Mouse (Mus musculus): ENCODE data around the gene Arhgap25. TPM values are rescaled to one million over a fixed set of nuclear protein-coding genes. Genes with fewer than 3 reads are reported as not detected.
"Not testable (repeated sequence)": the region's sequence is repeated elsewhere in the genome, so short reads cannot be mapped to it uniquely, and the experiment has no call there.

Gene Arhgap25
- polyA plus RNA-seq, 1 experiment from 2014 or later = 1.8 TPM

GRCm38 (mm10) chr6:87531456-87532015, 1.5 kb downstream of the Arhgap25 start:
- 96% methylated on average over 2 of the region's 2 CpGs for WGBS

DNA sequence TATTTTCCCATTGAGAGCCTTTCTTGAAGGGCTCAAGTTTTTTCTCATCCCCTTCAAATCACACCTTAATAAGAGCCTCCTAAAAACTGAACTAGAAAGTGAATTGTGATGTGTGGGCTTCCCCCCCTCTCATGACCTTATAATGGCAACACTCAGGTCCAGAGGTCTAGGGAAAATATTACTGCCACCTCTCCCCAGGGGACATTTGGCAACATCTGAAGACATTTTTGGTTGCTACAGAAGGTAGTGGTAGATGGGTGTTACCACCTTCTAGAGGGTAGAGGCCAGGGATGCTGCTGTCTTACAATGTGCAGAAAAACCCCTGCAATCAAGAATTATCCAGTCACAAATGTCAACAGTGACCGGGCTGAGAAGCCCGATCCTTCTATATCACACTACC, 2.7 kb downstream of the Arhgap25 start:
- Histone ChIP-seq H3K4me1 (peaks cover 8% of the 10 kb centered on the region), H3K4me2 (replicated peaks) (no peak overlapping the region), H3K36me3 (no peaks in the 10 kb centered on the region), H3K9me3 (no peaks in the 10 kb centered on the region), H3K4me3 (no peak overlapping the region), H3K27ac (replicated peaks) (no peak overlapping the region), H3K27me3 (no peaks in the 10 kb centered on the region), H3K9ac (replicated peaks) (no peak overlapping the region)
- WGBS = 84% methylated on average over 2 of the region's 2 CpGs
- ATAC-seq (replicated peaks) = no peak

More at GRCm38 (mm10) chr6:87531456-87532015, 1.5 kb downstream of the Arhgap25 start:
- Histone ChIP-seq H3K27ac (replicated peaks) (no peak overlapping the region), H3K36me3 (no peaks in the 10 kb centered on the region), H3K27me3 (no peaks in the 10 kb centered on the region), H3K4me3 (no peak overlapping the region), H3K9ac (replicated peaks) (no peak overlapping the region), H3K4me1 (peaks cover 8% of the 10 kb centered on the region), H3K9me3 (no peaks in the 10 kb centered on the region), H3K4me2 (replicated peaks) (no peak overlapping the region)
- ATAC-seq (replicated peaks) = no peak

DNA sequence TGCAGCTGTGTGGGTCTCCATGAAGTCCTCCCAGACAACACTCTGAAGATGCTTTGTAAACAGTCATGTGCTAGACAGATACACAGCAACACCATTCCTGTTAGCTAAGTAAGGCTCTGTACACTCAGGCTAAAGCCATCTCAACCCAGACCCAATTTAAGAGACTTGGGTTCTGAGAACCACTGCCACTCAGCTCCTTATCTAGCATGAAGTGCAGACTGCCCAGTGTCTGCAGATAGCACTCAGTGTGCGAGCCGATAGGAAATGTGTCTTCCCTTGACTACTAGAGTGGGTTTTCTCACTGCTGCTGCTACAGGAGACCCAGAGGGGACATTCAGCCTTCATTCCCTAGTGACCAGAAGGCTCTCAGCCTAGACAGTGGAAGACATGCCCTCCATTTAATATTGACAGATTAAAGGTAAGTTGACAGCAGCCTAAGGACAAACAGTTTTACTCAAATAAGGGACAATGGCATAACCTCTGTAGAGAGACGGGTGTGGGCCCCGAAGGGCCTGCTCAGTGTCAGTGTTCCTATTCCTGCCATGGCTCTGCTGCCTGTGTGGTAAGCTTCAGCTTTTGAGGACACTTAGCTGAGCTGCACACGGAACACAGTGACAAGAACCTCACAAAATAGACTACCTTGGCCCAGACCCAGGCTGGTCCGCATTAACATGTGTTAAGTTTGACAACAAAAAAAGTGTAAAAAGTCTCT, 5.1 kb downstream of the Arhgap25 start:
- ATAC-seq (replicated peaks) = no peak
- H3K36me3 ChIP-seq = no peaks in the 10 kb centered on the region
- no peaks in the 10 kb centered on the region for H3K27me3 ChIP-seq
- H3K9me3 ChIP-seq = no peaks in the 10 kb centered on the region
- H3K4me1 ChIP-seq = peaks cover 4% of the 10 kb centered on the region
- no peak overlapping the region for H3K4me2 ChIP-seq (replicated peaks)
- no peak overlapping the region for H3K27ac ChIP-seq (replicated peaks)
- WGBS = 86% methylated on average over 6 of the region's 6 CpGs
- H3K4me3 ChIP-seq = no peak overlapping the region
- no peak overlapping the region for H3K9ac ChIP-seq (replicated peaks)

DNA sequence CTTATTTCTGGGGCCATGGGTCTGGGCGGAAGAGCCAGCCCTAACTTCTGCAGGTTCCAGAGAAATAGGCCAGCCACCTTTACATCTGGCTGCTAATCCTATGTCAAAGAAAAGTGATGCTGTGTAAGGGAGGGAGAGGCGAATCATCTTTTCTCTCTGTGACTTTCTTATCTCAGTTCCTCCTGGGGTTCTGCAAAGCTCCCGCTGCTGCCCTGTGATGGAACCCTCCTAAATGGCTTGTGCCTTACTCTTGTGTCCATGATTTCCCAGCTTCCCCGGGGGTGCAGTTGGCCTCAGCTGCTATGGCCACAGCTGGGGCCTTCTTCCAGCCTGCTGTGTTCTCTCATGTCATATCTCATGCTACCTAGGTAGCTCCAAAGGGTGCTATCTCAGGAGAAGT, 5.7 kb downstream of the Arhgap25 start:
- no peak overlapping the region for H3K4me2 ChIP-seq (replicated peaks)
- no peaks in the 10 kb centered on the region for H3K4me1 ChIP-seq
- no peak overlapping the region for H3K4me3 ChIP-seq
- no peaks in the 10 kb centered on the region for H3K9me3 ChIP-seq
- no peak for ATAC-seq (replicated peaks)
- no peak overlapping the region for H3K9ac ChIP-seq (replicated peaks)
- no peaks in the 10 kb centered on the region for H3K27me3 ChIP-seq
- 88% methylated on average over 4 of the region's 4 CpGs for WGBS
- H3K36me3 ChIP-seq = no peaks in the 10 kb centered on the region
- no peak overlapping the region for H3K27ac ChIP-seq (replicated peaks)

GRCm38 (mm10) chr6:87525126-87525525, 7.9 kb downstream of the Arhgap25 start:
- H3K4me1 ChIP-seq = no peaks in the 10 kb centered on the region
- H3K9me3 ChIP-seq = no peaks in the 10 kb centered on the region
- H3K9ac ChIP-seq (replicated peaks) = no peak overlapping the region
- no peak overlapping the region for H3K4me2 ChIP-seq (replicated peaks)
- 90% methylated on average over 10 of the region's 10 CpGs for WGBS
- no peak overlapping the region for H3K4me3 ChIP-seq
- H3K36me3 ChIP-seq = no peaks in the 10 kb centered on the region
- no peak overlapping the region for H3K27ac ChIP-seq (replicated peaks)
- H3K27me3 ChIP-seq = no peaks in the 10 kb centered on the region
- ATAC-seq (replicated peaks) = no peak

GRCm38 (mm10) chr6:87524281-87524680, 8.8 kb downstream of the Arhgap25 start:
- no peaks in the 10 kb centered on the region for H3K36me3 ChIP-seq
- no peaks in the 10 kb centered on the region for H3K27me3 ChIP-seq
- H3K27ac ChIP-seq (replicated peaks) = no peak overlapping the region
- WGBS = 98% methylated on average over 4 of the region's 4 CpGs
- H3K9me3 ChIP-seq = no peaks in the 10 kb centered on the region
- no peak overlapping the region for H3K4me3 ChIP-seq
- ATAC-seq (replicated peaks) = no peak
- H3K4me2 ChIP-seq (replicated peaks) = no peak overlapping the region
- H3K9ac ChIP-seq (replicated peaks) = no peak overlapping the region
- no peaks in the 10 kb centered on the region for H3K4me1 ChIP-seq

DNA sequence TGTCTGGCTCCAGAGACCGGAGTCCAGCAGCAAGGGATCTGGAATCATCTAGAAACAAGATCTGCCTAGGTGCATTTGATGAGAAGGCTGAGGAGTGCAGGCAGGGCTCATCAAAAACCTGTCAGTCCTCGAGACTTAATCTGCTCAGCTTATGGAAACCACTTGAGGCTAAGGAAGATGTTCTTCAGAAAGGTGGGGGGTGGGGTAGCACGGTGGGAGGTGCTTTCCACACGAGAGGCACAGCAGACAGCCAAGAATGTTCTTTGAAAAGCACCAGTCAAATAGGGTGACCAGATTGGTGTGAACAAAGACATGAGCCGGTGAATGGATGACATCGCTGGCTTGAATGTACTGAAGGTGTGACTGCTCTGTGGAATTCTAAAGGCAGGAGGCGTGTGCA, 9.3 kb downstream of the Arhgap25 start:
- H3K9ac ChIP-seq (replicated peaks) = no peak overlapping the region
- no peak for ATAC-seq (replicated peaks)
- H3K27me3 ChIP-seq = no peaks in the 10 kb centered on the region
- no peak overlapping the region for H3K4me2 ChIP-seq (replicated peaks)
- H3K4me1 ChIP-seq = no peaks in the 10 kb centered on the region
- no peaks in the 10 kb centered on the region for H3K9me3 ChIP-seq
- no peak overlapping the region for H3K27ac ChIP-seq (replicated peaks)
- no peak overlapping the region for H3K4me3 ChIP-seq
- 42% methylated on average over 7 of the region's 7 CpGs for WGBS
- H3K36me3 ChIP-seq = no peaks in the 10 kb centered on the region

- no peak overlapping the region for H3K27ac ChIP-seq (replicated peaks)
- no peaks in the 10 kb centered on the region for H3K4me1 ChIP-seq
- H3K27me3 ChIP-seq = no peaks in the 10 kb centered on the region
- no peak overlapping the region for H3K4me2 ChIP-seq (replicated peaks)
- no peaks in the 10 kb centered on the region for H3K9me3 ChIP-seq
- ATAC-seq (replicated peaks) = no peak
- 79% methylated on average over 2 of the region's 2 CpGs for WGBS
- H3K4me3 ChIP-seq = no peak overlapping the region
- H3K36me3 ChIP-seq = no peaks in the 10 kb centered on the region
- H3K9ac ChIP-seq (replicated peaks) = no peak overlapping the region
Observed at GRCm38 (mm10) chr6:87523085-87523484, 10.0 kb downstream of the Arhgap25 start.

GRCm38 (mm10) chr6:87522236-87522635, 10.8 kb downstream of the Arhgap25 start:
- Histone ChIP-seq H3K4me1 (no peaks in the 10 kb centered on the region), H3K9ac (replicated peaks) (no peak overlapping the region), H3K4me3 (no peak overlapping the region), H3K9me3 (no peaks in the 10 kb centered on the region), H3K4me2 (replicated peaks) (no peak overlapping the region), H3K27ac (replicated peaks) (no peak overlapping the region), H3K36me3 (no peaks in the 10 kb centered on the region), H3K27me3 (no peaks in the 10 kb centered on the region)
- ATAC-seq (replicated peaks) = no peak
- 36% methylated on average over 3 of the region's 3 CpGs for WGBS

- not testable (repeated sequence) for H3K27me3 ChIP-seq; H3K4me1 ChIP-seq; ATAC-seq (replicated peaks); H3K4me2 ChIP-seq (replicated peaks); H3K27ac ChIP-seq (replicated peaks); H3K36me3 ChIP-seq; H3K4me3 ChIP-seq; H3K9ac ChIP-seq (replicated peaks); H3K9me3 ChIP-seq
- WGBS = 92% methylated on average over 6 of the region's 6 CpGs
Observed at GRCm38 (mm10) chr6:87521705-87522104, 11.4 kb downstream of the Arhgap25 start.

GRCm38 (mm10) chr6:87520572-87520971, 12.5 kb downstream of the Arhgap25 start:
- Histone ChIP-seq H3K27ac (replicated peaks) (no peak overlapping the region), H3K9ac (replicated peaks) (no peak overlapping the region), H3K27me3 (no peaks in the 10 kb centered on the region), H3K36me3 (no peaks in the 10 kb centered on the region), H3K4me1 (no peaks in the 10 kb centered on the region), H3K9me3 (no peaks in the 10 kb centered on the region), H3K4me2 (replicated peaks) (no peak overlapping the region), H3K4me3 (no peak overlapping the region)
- WGBS = 86% methylated on average over 8 of the region's 8 CpGs
- ATAC-seq (replicated peaks) = no peak

GRCm38 (mm10) chr6:87519809-87520208, 13.2 kb downstream of the Arhgap25 start:
- Histone ChIP-seq H3K9ac (replicated peaks) (no peak overlapping the region), H3K4me2 (replicated peaks) (no peak overlapping the region), H3K4me1 (no peaks in the 10 kb centered on the region), H3K36me3 (no peaks in the 10 kb centered on the region), H3K9me3 (no peaks in the 10 kb centered on the region), H3K4me3 (no peak overlapping the region), H3K27me3 (no peaks in the 10 kb centered on the region), H3K27ac (replicated peaks) (no peak overlapping the region)
- ATAC-seq (replicated peaks) = no peak
- 91% methylated on average over 11 of the region's 11 CpGs for WGBS

DNA sequence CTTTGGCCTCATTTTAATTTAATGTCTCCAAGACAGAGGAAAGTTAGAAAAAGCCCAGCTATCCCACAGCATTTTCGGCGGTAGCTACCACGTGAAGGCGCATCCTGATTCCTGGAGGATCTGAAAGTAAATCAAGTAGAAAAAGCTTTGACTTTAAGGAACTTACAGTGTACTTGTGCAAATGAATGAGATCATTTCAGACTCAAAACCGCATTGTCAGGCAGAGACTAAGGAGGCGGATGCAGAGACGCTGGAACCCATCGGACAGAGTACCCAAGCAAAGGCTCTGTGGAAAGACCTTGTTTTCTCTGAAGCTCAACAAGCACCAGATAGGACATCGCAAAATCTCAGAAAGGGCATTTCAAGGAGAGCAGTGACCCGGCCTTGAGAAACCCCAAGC, 14.4 kb downstream of the Arhgap25 start:
- no peak for ATAC-seq (replicated peaks)
- no peaks in the 10 kb centered on the region for H3K4me1 ChIP-seq
- H3K9ac ChIP-seq (replicated peaks) = no peak overlapping the region
- H3K4me3 ChIP-seq = no peak overlapping the region
- no peak overlapping the region for H3K27ac ChIP-seq (replicated peaks)
- H3K4me2 ChIP-seq (replicated peaks) = no peak overlapping the region
- H3K27me3 ChIP-seq = no peaks in the 10 kb centered on the region
- WGBS = 94% methylated on average over 10 of the region's 10 CpGs
- H3K36me3 ChIP-seq = no peaks in the 10 kb centered on the region
- H3K9me3 ChIP-seq = no peaks in the 10 kb centered on the region
